Mouse (Mus musculus) skeletal muscle tissue, adult 2 months (tissue): ENCODE data around the gene Mcm2.

Source experiments
- DNase-seq: peaks from one replicate; pipeline ENCODE4 v3.0.0-alpha.2; 2012; ENCODE audit warnings: low read depth, low spot score

The Mcm2 gene

GRCm38 (mm10) chr6:88926870-88927269 is 28.3 kb upstream of the Mcm2 start:
- peak; percentile 46 for DNase-seq

GRCm38 (mm10) chr6:88925640-88926205 is 27.1 kb upstream of the Mcm2 start:
- no peak for DNase-seq

GRCm38 (mm10) chr6:88924502-88925275 is 26.1 kb upstream of the Mcm2 start:
- peak; percentile 74 for DNase-seq

- DNase-seq, result no peak
Observed at GRCm38 (mm10) chr6:88918802-88919201, 20.2 kb upstream of the Mcm2 start.

GRCm38 (mm10) chr6:88916153-88916552 is 17.6 kb upstream of the Mcm2 start:
- DNase-seq, result no peak

GRCm38 (mm10) chr6:88915510-88915909 is 16.9 kb upstream of the Mcm2 start:
- peak; percentile 40 for DNase-seq

- DNase-seq, result no peak
Observed at GRCm38 (mm10) chr6:88914799-88915198, 16.2 kb upstream of the Mcm2 start.

- DNase-seq, result no peak
Observed at GRCm38 (mm10) chr6:88913440-88913839, 14.9 kb upstream of the Mcm2 start.

- DNase-seq, result peak; percentile 64
Observed at GRCm38 (mm10) chr6:88913022-88913421, 14.4 kb upstream of the Mcm2 start.

- no peak for DNase-seq
Observed at GRCm38 (mm10) chr6:88909151-88909550, 10.6 kb upstream of the Mcm2 start.

- DNase-seq, result peak; percentile 73
Observed at GRCm38 (mm10) chr6:88906369-88907108, 8.0 kb upstream of the Mcm2 start.

- DNase-seq, result no peak
Observed at GRCm38 (mm10) chr6:88905042-88905441, 6.5 kb upstream of the Mcm2 start.

- DNase-seq, result no peak
Observed at GRCm38 (mm10) chr6:88904456-88904974, 5.9 kb upstream of the Mcm2 start.

GRCm38 (mm10) chr6:88903708-88904107 is 5.1 kb upstream of the Mcm2 start:
- DNase-seq, result no peak

- DNase-seq, result peak; percentile 91
Observed at GRCm38 (mm10) chr6:88901947-88902820, 3.6 kb upstream of the Mcm2 start, which contains the start of gene Tpra1. TSS of gene Tpra1 (plus strand) at chr6:88902251.

GRCm38 (mm10) chr6:88901471-88901870 is 2.9 kb upstream of the Mcm2 start:
- DNase-seq, result no peak

GRCm38 (mm10) chr6:88899628-88900027 is 1.0 kb upstream of the Mcm2 start:
- DNase-seq, result no peak

- no peak for DNase-seq
Observed at GRCm38 (mm10) chr6:88899086-88899485, 506 bp upstream of the Mcm2 start.

- DNase-seq, result no peak
Observed at GRCm38 (mm10) chr6:88897246-88897645, 1.3 kb downstream of the Mcm2 start.

GRCm38 (mm10) chr6:88895943-88896342 is 2.6 kb downstream of the Mcm2 start:
- DNase-seq, result no peak

- DNase-seq, result peak; percentile 53
Observed at GRCm38 (mm10) chr6:88893559-88893958, 5.0 kb downstream of the Mcm2 start.
